Mouse (Mus musculus): ENCODE data around the gene Apol7b. TPM values are rescaled to one million over a fixed set of nuclear protein-coding genes. Genes with fewer than 3 reads are reported as not detected.
"Not testable (repeated sequence)": the region's sequence is repeated elsewhere in the genome, so short reads cannot be mapped to it uniquely, and the experiment has no call there.

Gene Apol7b
- polyA plus RNA-seq, 1 experiment from 2014 or later, result not detected

DNA sequence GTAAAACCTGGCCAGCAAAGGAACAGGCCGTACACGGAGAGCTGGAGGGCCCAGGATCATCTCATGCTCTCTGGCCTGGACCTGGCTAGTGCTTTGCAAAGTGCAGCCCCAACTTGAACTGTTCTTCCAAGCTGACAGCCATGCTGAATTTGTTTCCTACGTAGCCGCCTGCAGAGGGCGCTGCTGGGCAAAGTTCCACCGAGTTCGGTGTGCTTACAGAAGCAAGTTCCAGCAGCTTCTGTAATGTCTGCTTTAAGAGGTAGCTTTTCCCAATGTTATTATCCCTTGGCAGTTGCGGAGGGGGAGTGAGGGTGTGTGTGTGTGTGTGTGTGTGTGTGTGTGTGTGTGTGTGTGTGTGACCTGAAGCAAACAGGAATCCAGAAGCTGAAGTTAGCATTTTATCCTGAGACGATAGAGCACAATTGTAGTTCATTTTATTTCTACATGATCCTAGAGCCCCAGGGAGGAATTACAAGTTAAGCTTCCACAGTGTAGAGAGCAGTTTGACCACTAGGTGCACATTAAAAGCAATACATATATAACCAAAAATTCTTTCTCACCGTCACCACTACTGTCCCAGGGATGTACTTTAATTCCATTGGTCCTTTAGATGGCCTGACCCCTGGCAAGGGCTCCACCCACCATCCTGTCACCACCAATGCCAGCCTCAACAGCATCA lies 30.5 kb downstream of the Apol7b start:
- not testable (repeated sequence) for H3K36me3 ChIP-seq; H3K9ac ChIP-seq (replicated peaks); H3K27me3 ChIP-seq; H3K4me2 ChIP-seq (replicated peaks); H3K4me3 ChIP-seq; H3K4me1 ChIP-seq; ATAC-seq (ENCODE audit: low FRiP score, low read depth); H3K9me3 ChIP-seq; H3K27ac ChIP-seq (replicated peaks)
- whole genome bisulfite sequencing, result 22% methylated on average over 3 of the region's 10 CpGs

DNA sequence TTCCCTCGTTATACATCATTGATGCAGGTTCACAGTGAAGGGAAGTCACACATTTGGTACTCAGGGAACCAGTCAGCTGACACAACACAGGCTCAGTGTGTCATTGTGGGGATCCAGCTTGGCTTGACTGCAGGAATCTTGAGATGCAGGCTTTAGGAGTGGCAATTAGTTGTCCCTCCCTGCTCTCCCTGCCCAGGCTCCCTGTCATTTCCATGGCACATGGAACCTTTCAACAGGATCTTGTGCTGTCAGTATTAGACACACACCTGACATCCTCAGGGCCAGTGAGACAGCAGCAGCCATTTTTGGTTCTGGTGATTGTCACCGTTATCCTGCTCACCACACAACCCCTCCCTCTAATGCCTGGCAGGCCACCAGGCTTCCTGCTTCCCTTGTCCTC lies 31.6 kb downstream of the Apol7b start:
- H3K4me3 ChIP-seq; ATAC-seq (ENCODE audit: low FRiP score, low read depth); H3K27me3 ChIP-seq; H3K9me3 ChIP-seq; H3K9ac ChIP-seq (replicated peaks); H3K4me1 ChIP-seq; H3K36me3 ChIP-seq; H3K4me2 ChIP-seq (replicated peaks); H3K27ac ChIP-seq (replicated peaks): not testable (repeated sequence)
- WGBS, result 72% methylated on average over 2 of the region's 2 CpGs

DNA sequence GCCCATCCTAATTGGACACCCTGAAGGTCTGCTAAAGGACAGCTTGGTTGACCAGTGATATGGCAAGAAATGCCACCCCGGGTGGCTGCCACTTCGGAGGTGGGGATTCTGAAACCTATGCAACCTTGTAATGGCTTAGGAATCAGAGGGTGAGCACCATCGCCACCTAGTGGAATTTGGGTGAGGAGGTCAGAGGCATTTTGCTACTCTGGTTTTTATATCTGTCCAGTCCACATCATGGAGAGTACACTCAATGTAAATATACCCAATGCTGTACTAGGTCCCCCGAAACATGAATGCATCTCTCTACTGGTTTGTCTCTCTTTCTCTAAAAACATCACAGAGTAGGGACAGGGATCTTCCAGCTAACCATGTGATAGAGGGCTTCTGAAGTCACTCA lies 34.6 kb downstream of the Apol7b start:
- H3K9me3 ChIP-seq; H3K4me3 ChIP-seq; H3K4me2 ChIP-seq (replicated peaks); H3K4me1 ChIP-seq; H3K27me3 ChIP-seq; ATAC-seq (ENCODE audit: low FRiP score, low read depth); H3K36me3 ChIP-seq; H3K27ac ChIP-seq (replicated peaks); H3K9ac ChIP-seq (replicated peaks): not testable (repeated sequence)
- WGBS, result 31% methylated on average over 4 of the region's 4 CpGs

DNA sequence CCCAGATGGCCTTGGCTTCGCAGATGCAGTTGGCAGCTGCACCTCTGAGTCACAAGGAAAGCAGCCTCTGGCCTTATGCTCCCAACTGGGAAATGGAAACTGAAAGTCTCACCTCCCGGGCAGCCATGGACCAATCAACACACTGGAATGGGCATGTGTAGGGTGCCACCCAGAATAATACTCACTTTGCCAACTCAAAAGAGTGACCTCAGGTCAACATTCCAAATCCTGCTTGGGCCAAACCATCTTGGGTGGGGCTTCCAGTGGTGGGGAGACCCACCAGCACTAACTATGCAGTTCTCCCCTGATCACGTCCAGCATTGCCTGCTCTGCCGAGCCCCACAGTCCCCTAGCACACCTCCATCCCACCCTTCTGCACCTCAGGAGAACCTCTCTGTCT lies 36.3 kb downstream of the Apol7b start, which contains the start of gene Apol9a:
TSS of gene Apol9a (minus strand) at position 101 of the 400 bp plus-strand sequence.
- not testable (repeated sequence) for ATAC-seq (ENCODE audit: low FRiP score, low read depth); H3K4me1 ChIP-seq; H3K4me2 ChIP-seq (replicated peaks); H3K9me3 ChIP-seq; H3K36me3 ChIP-seq; H3K27me3 ChIP-seq; H3K27ac ChIP-seq (replicated peaks); H3K9ac ChIP-seq (replicated peaks); H3K4me3 ChIP-seq
- 100% methylated on average over 1 of the region's 4 CpGs for WGBS

DNA sequence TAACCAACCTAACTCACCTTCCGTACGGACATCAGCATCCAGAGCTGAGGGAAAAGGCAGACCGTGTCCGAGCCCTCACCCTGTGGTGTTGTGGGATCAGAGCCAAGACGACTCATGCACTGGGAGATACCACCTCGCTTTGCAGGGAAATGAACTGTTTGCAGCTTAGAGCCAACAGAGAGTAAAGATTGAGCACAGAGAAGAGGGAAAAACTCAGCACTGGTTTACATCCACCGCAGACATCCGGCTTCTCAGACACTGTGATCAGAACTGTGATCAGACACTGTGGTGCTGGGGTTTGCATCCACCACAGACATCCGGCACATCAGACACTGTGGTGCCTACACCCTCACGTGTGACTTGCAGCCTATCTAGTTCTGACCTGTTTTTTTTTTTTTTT lies 40.9 kb downstream of the Apol7b start:
- not testable (repeated sequence) for H3K9me3 ChIP-seq; H3K27me3 ChIP-seq; H3K4me3 ChIP-seq; H3K9ac ChIP-seq (replicated peaks); H3K4me2 ChIP-seq (replicated peaks); H3K27ac ChIP-seq (replicated peaks); H3K36me3 ChIP-seq; ATAC-seq (ENCODE audit: low FRiP score, low read depth); H3K4me1 ChIP-seq
- 87% methylated on average over 10 of the region's 10 CpGs for WGBS

DNA sequence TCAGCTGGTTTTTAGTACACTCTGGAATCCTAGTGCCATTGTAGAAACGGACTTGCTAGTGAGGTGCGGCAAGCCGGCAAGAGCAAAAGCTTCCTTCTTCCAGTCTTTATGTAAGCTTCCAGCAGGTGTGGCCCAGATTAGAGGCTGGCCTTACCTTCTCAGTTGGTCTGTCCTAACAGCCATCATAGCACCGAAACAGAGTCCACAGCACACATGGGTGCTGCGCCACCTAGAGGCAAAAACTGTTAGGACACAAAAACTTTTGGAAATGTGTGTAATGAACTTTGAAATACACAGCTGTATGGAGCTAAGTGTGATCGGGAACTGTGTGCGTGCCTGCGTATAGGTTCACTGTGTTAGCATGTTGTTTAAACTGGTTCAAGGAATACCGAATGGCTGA lies 48.3 kb downstream of the Apol7b start, which contains the start of gene Apol7a:
TSS of gene Apol7a (minus strand) at position 84 of the 400 bp plus-strand sequence.
- not testable (repeated sequence) for H3K4me2 ChIP-seq (replicated peaks); H3K27me3 ChIP-seq; H3K4me3 ChIP-seq; H3K27ac ChIP-seq (replicated peaks); H3K36me3 ChIP-seq; ATAC-seq (ENCODE audit: low FRiP score, low read depth); H3K9ac ChIP-seq (replicated peaks); H3K9me3 ChIP-seq; H3K4me1 ChIP-seq
- WGBS, result 65% methylated on average over 9 of the region's 9 CpGs

DNA sequence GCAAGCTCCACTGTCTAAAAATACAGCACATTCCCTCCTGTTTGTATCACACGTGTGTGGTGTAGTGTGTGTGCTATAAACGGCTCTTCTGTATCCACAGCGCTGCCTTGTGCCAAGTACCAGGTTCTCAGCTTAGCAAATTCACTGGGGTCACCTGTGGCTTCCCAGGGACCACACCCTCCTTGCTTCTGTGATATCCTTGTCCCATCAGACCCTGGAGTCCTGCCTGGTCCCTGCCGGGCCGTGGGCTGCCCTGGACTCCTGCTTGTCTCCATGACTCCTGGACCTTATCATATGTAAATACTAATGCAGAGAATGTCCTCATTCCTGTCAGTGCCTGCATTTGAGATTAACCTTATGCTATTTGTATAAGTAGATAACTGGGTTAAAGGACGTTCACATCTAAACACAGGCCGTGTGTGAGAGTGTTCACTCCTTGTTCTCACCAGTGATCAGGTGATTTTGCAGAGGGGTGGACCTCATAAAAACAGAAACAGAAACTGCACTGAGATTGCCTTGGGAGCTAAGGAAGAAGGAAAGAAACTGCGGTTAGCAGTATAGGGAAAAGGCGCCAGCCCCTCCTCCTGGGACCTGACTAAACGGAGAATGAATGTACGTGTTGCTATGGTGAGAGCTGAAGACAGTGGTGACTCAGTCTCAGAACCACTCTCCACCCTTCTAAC lies 49.7 kb downstream of the Apol7b start:
- H3K4me3 ChIP-seq; ATAC-seq (ENCODE audit: low FRiP score, low read depth); H3K36me3 ChIP-seq; H3K27ac ChIP-seq (replicated peaks); H3K4me1 ChIP-seq; H3K9me3 ChIP-seq; H3K9ac ChIP-seq (replicated peaks); H3K27me3 ChIP-seq; H3K4me2 ChIP-seq (replicated peaks): not testable (repeated sequence)
- WGBS, result 84% methylated on average over 11 of the region's 11 CpGs

DNA sequence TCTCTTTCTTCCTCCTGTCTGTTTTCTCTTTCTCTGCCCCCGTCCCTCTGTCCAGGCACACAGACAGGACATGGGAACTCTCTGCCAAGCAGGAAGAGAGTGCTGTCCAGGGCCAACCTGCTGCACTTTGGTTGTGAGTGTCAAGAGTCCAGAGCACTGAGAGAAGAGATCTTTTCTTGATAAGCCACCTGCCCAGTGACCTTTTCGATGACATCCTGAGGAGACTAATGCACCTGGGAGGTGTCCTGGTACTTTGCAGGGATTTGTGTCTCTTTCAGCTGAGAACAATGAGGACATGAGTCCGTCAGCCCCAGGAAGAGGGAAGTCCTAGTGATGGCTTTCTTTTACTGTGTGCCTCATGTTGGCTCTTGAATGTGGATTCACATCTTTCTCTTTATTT lies 53.5 kb downstream of the Apol7b start:
- H3K4me2 ChIP-seq (replicated peaks); H3K27ac ChIP-seq (replicated peaks); H3K9ac ChIP-seq (replicated peaks); H3K9me3 ChIP-seq; H3K27me3 ChIP-seq; H3K36me3 ChIP-seq; H3K4me1 ChIP-seq; ATAC-seq (ENCODE audit: low FRiP score, low read depth); H3K4me3 ChIP-seq: not testable (repeated sequence)
- 73% methylated on average over 3 of the region's 3 CpGs for WGBS

DNA sequence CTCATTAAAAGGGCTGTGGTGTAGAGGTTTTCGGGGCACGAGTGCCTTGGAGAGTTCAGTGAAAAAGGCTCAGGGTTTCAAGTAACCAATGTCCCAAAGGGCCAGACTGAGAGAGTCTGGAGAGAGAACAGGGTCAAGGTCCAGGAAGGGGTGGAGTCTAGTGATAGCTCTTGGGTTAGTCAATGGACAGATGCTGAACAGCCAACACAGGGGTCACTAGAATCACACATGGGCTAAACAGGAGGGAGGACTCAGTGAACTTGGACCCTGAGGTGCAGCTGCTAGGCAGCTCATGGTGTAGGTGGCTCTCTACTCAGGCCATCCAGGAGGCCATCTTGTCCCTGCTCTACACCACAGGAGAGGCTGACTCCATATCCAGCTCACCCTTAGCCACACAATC lies 59.8 kb downstream of the Apol7b start:
- 80% methylated on average over 2 of the region's 2 CpGs for WGBS

DNA sequence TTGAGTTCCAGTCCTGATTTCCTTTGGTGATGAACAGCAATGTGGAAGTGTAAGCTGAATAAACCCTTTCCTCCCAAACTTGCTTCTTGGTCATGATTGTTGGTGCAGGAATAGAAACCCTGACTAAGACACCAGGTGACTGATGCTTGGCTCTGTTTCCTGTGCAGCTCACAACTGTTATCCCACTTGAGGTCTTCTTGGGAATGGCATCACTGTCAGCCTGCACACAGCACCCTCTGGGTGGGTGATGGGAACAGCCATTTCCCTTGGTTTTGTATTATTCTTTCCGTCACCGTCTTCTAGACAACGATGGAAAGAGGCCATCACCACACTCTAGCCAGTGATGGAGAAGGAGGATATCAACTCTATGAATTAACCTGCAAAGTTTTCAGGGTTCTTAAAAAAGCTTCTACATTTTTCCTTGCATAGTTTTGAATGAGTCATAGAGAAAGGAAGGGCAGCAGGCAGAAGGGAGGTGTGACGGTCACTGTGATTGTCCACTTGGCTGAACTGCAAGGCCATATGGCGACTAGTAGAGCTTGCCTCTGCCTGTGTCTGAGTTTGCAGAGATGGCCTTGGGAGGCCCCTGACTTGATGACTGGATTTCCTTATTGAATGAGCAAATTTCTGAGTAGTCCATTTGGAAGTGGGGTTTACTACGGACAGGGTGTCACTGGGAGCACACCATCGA lies 62.8 kb downstream of the Apol7b start:
- Histone ChIP-seq H3K4me1 (no peaks in the 10 kb centered on the region), H3K4me2 (replicated peaks) (no peak overlapping the region), H3K27me3 (no peaks in the 10 kb centered on the region), H3K9me3 (no peaks in the 10 kb centered on the region), H3K27ac (replicated peaks) (no peak overlapping the region), H3K4me3 (no peak overlapping the region), H3K9ac (replicated peaks) (no peak overlapping the region), H3K36me3 (no peaks in the 10 kb centered on the region)
- no peak for ATAC-seq (ENCODE audit: low FRiP score, low read depth)
- 91% methylated on average over 7 of the region's 7 CpGs for WGBS

More for the DNA sequence above, 59.8 kb downstream of the Apol7b start:
- Histone ChIP-seq H3K4me2 (replicated peaks) (no peak overlapping the region), H3K9me3 (no peaks in the 10 kb centered on the region), H3K4me3 (no peak overlapping the region), H3K4me1 (no peaks in the 10 kb centered on the region), H3K9ac (replicated peaks) (no peak overlapping the region), H3K27me3 (no peaks in the 10 kb centered on the region), H3K27ac (replicated peaks) (no peak overlapping the region), H3K36me3 (no peaks in the 10 kb centered on the region)
- ATAC-seq (ENCODE audit: low FRiP score, low read depth), result no peak

DNA sequence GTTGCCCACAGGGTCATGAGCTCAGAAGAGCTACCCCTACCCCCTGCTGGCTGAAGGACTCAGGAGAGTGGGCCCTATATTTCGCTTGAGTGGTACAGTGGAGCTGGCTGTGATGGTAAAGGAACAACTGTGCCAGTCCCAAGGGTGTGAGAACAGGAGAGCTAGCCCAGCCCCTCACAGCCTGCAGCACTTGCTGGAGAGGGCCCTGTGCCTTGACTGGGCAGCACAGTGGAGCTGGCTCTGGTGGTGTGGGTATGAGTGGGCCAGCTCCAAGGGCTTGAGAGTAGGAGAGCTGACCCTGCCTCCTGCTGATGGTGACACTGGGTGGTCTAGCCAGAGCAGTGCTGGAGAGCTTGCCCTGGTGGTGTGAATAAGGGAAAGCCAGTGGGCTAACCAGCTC lies 64.4 kb downstream of the Apol7b start:
- no peaks in the 10 kb centered on the region for H3K27me3 ChIP-seq
- H3K27ac ChIP-seq (replicated peaks), result no peak overlapping the region
- no peaks in the 10 kb centered on the region for H3K9me3 ChIP-seq
- 69% methylated on average over 1 of the region's 1 CpGs for WGBS
- no peak overlapping the region for H3K4me2 ChIP-seq (replicated peaks)
- H3K4me1 ChIP-seq, result no peaks in the 10 kb centered on the region
- ATAC-seq (ENCODE audit: low FRiP score, low read depth), result no peak
- no peak overlapping the region for H3K9ac ChIP-seq (replicated peaks)
- no peaks in the 10 kb centered on the region for H3K36me3 ChIP-seq
- H3K4me3 ChIP-seq, result no peak overlapping the region

DNA sequence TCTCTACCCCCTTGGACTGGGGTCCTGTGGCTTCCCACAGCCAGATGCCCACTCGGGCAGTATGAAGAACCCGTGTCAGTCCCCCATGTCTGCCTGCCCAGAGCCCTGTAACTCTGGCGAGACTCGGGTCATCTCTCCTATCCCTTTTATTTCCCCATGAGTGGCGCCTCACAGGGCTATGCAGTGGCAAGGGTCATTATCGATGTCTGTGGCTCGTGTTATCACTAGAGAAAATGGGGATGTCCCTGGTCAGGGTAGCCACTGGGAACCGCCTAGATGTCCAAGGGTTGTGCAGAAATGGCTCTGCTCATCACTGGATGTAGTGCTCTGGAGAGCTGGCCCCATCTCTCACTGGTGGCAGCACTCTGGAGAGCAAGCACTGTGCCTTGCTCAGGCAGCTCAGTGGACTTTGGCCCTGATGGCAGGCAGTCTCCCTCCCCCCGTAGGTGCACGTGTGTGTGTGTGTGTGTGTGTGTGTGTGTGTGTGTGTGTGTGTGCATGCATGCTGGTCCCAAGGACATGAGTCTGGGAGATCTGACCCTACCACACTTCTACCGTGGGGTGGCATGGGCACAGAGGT lies 64.9 kb downstream of the Apol7b start:
- Histone ChIP-seq H3K36me3 (no peaks in the 10 kb centered on the region), H3K4me3 (no peak overlapping the region), H3K27ac (replicated peaks) (no peak overlapping the region), H3K9me3 (no peaks in the 10 kb centered on the region), H3K27me3 (no peaks in the 10 kb centered on the region), H3K4me2 (replicated peaks) (no peak overlapping the region), H3K9ac (replicated peaks) (no peak overlapping the region), H3K4me1 (no peaks in the 10 kb centered on the region)
- WGBS, result 86% methylated on average over 10 of the region's 11 CpGs
- no peak for ATAC-seq (ENCODE audit: low FRiP score, low read depth)
